Mouse (Mus musculus) stomach, postnatal 0 days (tissue): ENCODE data around the gene Lyrm4. TPM values are rescaled to one million over a fixed set of nuclear protein-coding genes. Genes with fewer than 3 reads are reported as not detected.
A peak's percentile ranks its signal among the peaks of the same experiment; 100 is the strongest.
"Not testable (repeated sequence)": the region's sequence is repeated elsewhere in the genome, so short reads cannot be mapped to it uniquely, and the experiment has no call there.

Source experiments
- ATAC-seq: fragments of 200-750 bp; cut with Nextera tagmentation; 2 replicates; pipeline ENCODE4 v1.8.0; 2017; ENCODE audit not compliant: low FRiP score, low TSS enrichment
- DNase-seq: peaks from one replicate; pipeline ENCODE4 v3.0.0-alpha.2; 2016; ENCODE audit warnings: low spot score
- H3K27ac ChIP-seq: fragments of 300-500 bp; sonication (generic); replicated peaks from 2 replicates; pipeline ENCODE4 v1.5.1; 2014; ENCODE audit warnings: mild to moderate bottlenecking, control low read depth
- H3K27me3 ChIP-seq: fragments of 300-500 bp; sonication (generic); 2 replicates; pipeline ENCODE4 v1.6.1; 2014; ENCODE audit warnings: low read length; ENCODE audit not compliant: control insufficient read depth, insufficient read depth
- H3K36me3 ChIP-seq: fragments of 300-500 bp; sonication (generic); 2 replicates; pipeline ENCODE4 v1.6.1; 2014; ENCODE audit warnings: low read length, mixed read lengths; ENCODE audit not compliant: control insufficient read depth, insufficient read depth
- H3K4me1 ChIP-seq: fragments of 300-500 bp; sonication (generic); replicated peaks from 2 replicates; pipeline ENCODE4 v1.6.1; 2014; ENCODE audit warnings: antibody characterized with exemption; ENCODE audit not compliant: control insufficient read depth, insufficient read depth
- H3K4me2 ChIP-seq: fragments of 300-500 bp; sonication (generic); replicated peaks from 2 replicates; pipeline ENCODE4 v1.6.1; 2014; ENCODE audit warnings: low read depth, mild to moderate bottlenecking, control low read depth, moderate library complexity
- H3K4me3 ChIP-seq: fragments of 300-500 bp; sonication (generic); 2 replicates; pipeline ENCODE4 v1.5.1; 2014; ENCODE audit warnings: low read depth, low read length, control low read depth
- H3K9ac ChIP-seq: fragments of 300-500 bp; sonication (generic); 2 replicates; pipeline ENCODE4 v1.6.1; 2014; ENCODE audit warnings: mild to moderate bottlenecking, low read length, control low read depth, mixed read lengths
- H3K9me3 ChIP-seq: fragments of 300-500 bp; sonication (generic); 2 replicates; pipeline ENCODE4 v1.6.1; 2016; ENCODE audit warnings: low read length; ENCODE audit not compliant: control insufficient read depth
- CTCF ChIP-seq: IDR thresholded peaks from 2 replicates; pipeline ENCODE4 v1.5.1; 2016; ENCODE audit warnings: antibody characterized with exemption, low read depth, mild to moderate bottlenecking, moderate library complexity
- EP300 ChIP-seq: optimal IDR thresholded peaks from 2 replicates; pipeline ENCODE3; 2016; ENCODE audit warnings: antibody characterized with exemption
- WGBS: fragments of 180-500 bp; shearing (Covaris S2); extraction: QIAGEN DNeasy Blood & Tissue Kit; methylation state at CpG from one replicate; pipeline ENCODE4 v1.1.7; 2014; 5-methylcytosine and 5-hydroxymethylcytosine counted together
- polyA plus RNA-seq: library from polyadenylated mRNA; unstranded; fragments of >200 nt; fragmentation: Nextera tagmentation; extraction: Ambion mirVana; gene quantifications from 2 replicates; pipeline ENCODE4 v1.2.1, GENCODE M21; 2015

Gene Lyrm4
- polyA plus RNA-seq, 1 experiment from 2014 or later = 20.7 TPM

DNA sequence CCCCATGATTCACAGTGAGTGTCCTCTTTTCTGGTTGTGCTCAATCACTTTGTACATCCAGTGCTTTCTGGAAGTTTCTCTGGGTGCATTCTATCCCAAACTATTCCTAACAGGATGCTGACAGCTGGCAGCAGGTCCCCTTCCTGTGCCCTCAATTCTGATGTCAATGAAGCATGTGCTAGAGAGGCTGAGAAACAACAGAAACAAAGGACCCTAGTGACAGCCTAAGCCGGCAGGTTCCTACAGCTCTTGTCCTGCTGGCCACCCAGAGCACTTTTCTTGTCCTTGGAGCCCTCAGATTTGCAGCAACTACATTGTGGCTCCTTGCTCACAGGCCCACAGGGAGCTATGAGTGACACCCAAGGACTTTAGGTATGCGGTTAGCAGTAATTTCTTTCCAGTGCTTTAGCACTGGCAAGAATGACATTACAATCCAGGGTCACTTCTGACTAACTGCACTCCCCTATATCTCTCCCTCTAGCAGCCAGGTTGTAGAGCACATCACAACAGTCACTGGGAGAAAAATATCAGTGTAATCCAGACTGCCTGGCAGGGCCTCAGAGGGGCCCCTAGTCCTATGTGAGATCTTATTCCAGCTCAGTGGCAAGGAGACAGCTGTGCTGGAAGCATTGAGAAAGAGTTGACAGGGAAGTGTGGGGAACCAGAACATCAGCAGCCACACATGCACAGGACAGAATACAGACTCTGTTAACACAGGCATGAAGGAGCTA is 121.5 kb downstream of the Lyrm4 start:
- ATAC-seq = no peak
- Histone ChIP-seq H3K4me2 (no peak overlapping the region), H3K27ac (no peak overlapping the region), H3K4me3 (no peak overlapping the region), H3K36me3 (no peaks in the 10 kb centered on the region), H3K9ac (no peak overlapping the region), H3K9me3 (no peaks in the 10 kb centered on the region), H3K4me1 (no peaks in the 10 kb centered on the region), H3K27me3 (no peaks in the 10 kb centered on the region)
- TF ChIP-seq EP300 (no peak), CTCF (no peak)
- WGBS = 77% methylated on average over 2 of the region's 2 CpGs
- DNase-seq = no peak

DNA sequence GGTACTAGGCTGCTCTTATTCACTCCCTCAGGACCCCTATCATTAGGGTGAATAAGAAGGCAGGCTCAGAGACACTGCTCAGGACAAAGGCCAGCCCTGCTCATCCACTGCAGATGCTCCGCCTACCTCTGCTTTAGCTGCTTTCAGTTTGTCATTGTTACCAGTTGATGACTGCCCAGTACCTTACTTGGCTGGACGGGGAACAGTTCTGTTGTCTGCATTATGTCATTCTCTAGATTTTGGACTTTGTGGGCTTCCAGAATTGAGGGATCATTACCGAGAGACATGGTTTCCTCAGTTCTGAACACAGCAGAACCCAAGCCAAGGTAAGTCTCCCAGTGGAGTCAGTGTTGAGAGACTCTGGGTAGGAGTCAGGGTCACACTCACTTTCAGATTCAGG is 122.1 kb downstream of the Lyrm4 start:
- H3K27me3 ChIP-seq = no peaks in the 10 kb centered on the region
- ATAC-seq = no peak
- no peaks in the 10 kb centered on the region for H3K9me3 ChIP-seq
- no peak for DNase-seq
- no peak overlapping the region for H3K9ac ChIP-seq
- H3K36me3 ChIP-seq = no peaks in the 10 kb centered on the region
- TF ChIP-seq EP300 (no peak), CTCF (no peak)
- no peak overlapping the region for H3K4me3 ChIP-seq
- no peaks in the 10 kb centered on the region for H3K4me1 ChIP-seq
- H3K4me2 ChIP-seq = no peak overlapping the region
- WGBS = 81% methylated on average over 3 of the region's 3 CpGs
- no peak overlapping the region for H3K27ac ChIP-seq

DNA sequence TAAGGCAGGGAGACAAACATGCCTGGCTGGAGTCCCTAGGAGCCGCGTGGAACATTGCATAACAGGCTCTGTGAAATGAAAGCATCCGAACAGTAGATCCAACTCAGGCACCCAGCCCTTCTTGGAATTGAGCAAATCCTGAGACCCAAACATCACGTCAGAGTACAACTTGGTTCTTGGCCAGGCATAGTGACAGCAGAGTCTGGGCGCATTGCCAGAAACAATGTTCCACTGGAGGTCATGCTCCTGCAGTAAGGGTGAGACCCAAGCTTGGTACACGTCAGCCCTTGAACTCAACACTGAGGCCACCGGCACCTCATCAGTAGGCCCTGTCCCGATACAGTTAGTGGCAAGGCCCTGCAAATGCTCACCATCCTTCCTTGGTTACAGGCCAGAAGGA is 123.3 kb downstream of the Lyrm4 start:
- no peak overlapping the region for H3K4me3 ChIP-seq
- TF ChIP-seq EP300 (no peak), CTCF (no peak)
- H3K9ac ChIP-seq = no peak overlapping the region
- H3K27me3 ChIP-seq = no peaks in the 10 kb centered on the region
- DNase-seq (peak; percentile 58), ATAC-seq (peak; percentile 78)
- 31% methylated on average over 8 of the region's 8 CpGs for WGBS
- H3K27ac ChIP-seq = peak overlapping the region; percentile 40; the same call in 1 of the 2 replicates
- no peak overlapping the region for H3K4me2 ChIP-seq
- no peaks in the 10 kb centered on the region for H3K9me3 ChIP-seq
- H3K36me3 ChIP-seq = no peaks in the 10 kb centered on the region
- H3K4me1 ChIP-seq = no peaks in the 10 kb centered on the region

DNA sequence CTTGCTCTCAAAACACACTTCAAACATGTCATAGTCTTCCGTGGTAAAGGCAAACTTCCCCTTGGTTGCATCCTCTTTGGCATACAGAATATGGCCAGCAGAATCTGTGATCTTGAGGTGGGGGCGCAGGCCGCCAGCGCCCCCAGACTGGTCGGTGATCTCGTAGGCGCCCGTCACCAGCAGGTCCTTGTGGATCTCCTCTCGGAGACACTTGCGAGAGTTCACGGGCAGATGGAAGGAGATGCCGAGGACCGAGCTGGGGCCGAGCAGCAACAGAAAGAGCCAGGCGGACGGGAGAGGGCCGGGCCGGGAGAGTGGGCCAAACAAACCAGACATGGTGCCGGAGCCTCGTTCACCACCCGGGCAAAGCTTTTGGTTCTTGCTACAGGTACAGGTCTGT is 126.1 kb downstream of the Lyrm4 start:
- WGBS = 94% methylated on average over 15 of the region's 21 CpGs
- H3K4me1 ChIP-seq, H3K4me3 ChIP-seq, DNase-seq, H3K4me2 ChIP-seq, H3K27ac ChIP-seq, H3K36me3 ChIP-seq, H3K27me3 ChIP-seq, ATAC-seq, H3K9ac ChIP-seq, H3K9me3 ChIP-seq: not testable (repeated sequence)

DNA sequence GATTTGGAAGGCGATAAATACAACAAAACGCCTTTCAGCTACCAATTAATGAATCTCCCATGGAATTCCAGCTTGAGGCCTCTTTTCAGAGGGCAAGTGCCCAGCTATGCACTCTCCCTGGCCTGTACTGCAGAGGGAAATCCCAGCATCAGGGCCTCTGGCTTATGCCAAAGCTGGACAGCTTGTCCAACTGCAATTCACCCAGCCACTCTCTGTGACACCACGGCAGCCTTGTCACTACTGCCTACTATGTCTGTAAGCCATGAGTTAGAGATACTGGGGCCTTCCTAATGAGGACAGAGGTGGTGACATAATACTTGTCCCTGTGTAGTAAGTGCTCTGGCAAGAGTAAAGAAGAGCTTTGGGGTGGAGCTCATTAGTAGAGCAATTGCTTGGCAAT is 128.0 kb downstream of the Lyrm4 start:
- 73% methylated on average over 3 of the region's 3 CpGs for WGBS
- Histone ChIP-seq H3K4me1 (no peaks in the 10 kb centered on the region), H3K36me3 (no peaks in the 10 kb centered on the region), H3K27ac (no peak overlapping the region), H3K9ac (no peak overlapping the region), H3K27me3 (no peaks in the 10 kb centered on the region), H3K4me2 (no peak overlapping the region), H3K4me3 (no peak overlapping the region), H3K9me3 (no peaks in the 10 kb centered on the region)
- ATAC-seq (no peak), DNase-seq (no peak)
- no peak for TF ChIP-seq CTCF
- TF ChIP-seq EP300 = no peak

DNA sequence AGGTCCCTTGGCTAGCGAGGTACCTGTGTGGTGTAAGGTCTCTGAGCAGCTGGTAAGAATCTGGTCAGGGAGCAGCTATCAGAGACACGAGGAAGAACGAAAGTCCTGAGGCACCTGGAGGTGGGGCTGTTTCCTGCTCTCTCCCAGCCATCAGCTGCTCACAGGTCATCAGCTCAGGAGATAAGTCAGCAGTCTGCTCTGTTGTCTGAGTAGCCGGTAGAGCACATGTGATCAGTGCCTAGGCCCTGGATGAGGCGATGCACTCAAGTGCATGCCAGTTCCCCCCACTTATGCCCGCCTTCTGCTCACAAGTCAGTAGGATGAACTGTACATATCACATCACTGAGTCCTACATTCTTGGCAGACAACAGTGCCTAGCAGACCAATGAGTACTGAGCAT is 134.3 kb downstream of the Lyrm4 start:
- whole genome bisulfite sequencing = 78% methylated on average over 6 of the region's 6 CpGs
- ATAC-seq = peak; percentile 32; the same call in 1 of the 2 replicates

More for the DNA sequence above, 134.3 kb downstream of the Lyrm4 start:
- Histone ChIP-seq H3K4me1 (no peaks in the 10 kb centered on the region), H3K36me3 (no peaks in the 10 kb centered on the region), H3K4me3 (no peak overlapping the region), H3K4me2 (no peak overlapping the region), H3K27me3 (no peaks in the 10 kb centered on the region), H3K27ac (no peak overlapping the region), H3K9ac (no peak overlapping the region), H3K9me3 (no peaks in the 10 kb centered on the region)
- DNase-seq = no peak
- TF ChIP-seq CTCF (no peak), EP300 (no peak)
